Mouse (Mus musculus) natural killer cell, adult 2 months (primary cell): ENCODE measurements around the gene Gm765.

Source experiments
- DNase-seq, 2 experiments: peaks; one replicate each; pipeline ENCODE4 v3.0.0; 2022; ENCODE audit warnings: low spot score in 2 of 2

Gm765 gene

DNA sequence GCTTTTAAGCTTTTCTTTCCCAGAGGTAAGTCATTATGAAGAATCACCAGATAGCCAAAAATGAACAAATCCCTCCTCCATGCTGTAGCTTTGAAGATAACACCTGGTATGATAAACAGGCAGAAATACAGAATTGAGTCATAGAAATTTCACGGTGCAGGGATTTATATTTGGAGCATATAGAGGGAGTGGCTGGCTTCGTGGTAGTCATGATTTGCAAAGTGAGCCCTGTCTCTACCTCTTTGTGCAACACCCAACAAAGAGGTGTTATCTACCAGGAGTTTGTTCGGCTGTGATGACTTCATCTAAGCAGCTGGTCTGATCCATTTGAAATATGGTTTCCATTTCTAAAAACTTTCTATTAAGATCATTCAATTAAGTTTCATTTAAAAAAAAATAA is 130.3 kb downstream of the Gm765 start:
- no peak for DNase-seq

GRCm38 (mm10) chr6:98210237-98210636 is 132.3 kb downstream of the Gm765 start:
- no peak for DNase-seq

DNA sequence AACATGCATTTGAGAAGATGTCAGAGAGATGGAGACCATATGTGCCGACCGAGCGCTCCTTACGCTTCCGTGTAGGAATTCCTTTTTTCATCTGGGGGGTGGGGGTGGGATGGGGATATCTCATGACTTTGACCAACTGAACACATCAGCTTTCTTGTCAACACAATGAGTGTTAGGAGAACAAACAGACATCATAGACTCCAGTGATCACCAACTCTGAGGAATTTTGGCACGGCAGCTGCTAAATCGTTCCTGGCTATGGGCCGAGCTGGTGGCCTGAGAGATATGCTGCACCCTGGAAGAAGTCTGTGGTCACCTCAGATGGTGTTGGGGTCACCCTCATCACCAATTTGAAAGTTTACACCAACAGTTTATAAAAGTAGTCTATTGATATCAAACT is 134.5 kb downstream of the Gm765 start:
- no peak for DNase-seq

- DNase-seq, result no peak
Observed at GRCm38 (mm10) chr6:98198706-98199105, 143.8 kb downstream of the Gm765 start.

- DNase-seq, result no peak
Observed at GRCm38 (mm10) chr6:98190745-98191442, 151.7 kb downstream of the Gm765 start.
